Mouse (Mus musculus): ENCODE results near the gene Arnt2. TPM values are rescaled to one million over a fixed set of nuclear protein-coding genes. Genes with fewer than 3 reads are reported as not detected.

Gene Arnt2
- polyA plus RNA-seq, 1 experiment from 2014 or later = 17.0 TPM

DNA sequence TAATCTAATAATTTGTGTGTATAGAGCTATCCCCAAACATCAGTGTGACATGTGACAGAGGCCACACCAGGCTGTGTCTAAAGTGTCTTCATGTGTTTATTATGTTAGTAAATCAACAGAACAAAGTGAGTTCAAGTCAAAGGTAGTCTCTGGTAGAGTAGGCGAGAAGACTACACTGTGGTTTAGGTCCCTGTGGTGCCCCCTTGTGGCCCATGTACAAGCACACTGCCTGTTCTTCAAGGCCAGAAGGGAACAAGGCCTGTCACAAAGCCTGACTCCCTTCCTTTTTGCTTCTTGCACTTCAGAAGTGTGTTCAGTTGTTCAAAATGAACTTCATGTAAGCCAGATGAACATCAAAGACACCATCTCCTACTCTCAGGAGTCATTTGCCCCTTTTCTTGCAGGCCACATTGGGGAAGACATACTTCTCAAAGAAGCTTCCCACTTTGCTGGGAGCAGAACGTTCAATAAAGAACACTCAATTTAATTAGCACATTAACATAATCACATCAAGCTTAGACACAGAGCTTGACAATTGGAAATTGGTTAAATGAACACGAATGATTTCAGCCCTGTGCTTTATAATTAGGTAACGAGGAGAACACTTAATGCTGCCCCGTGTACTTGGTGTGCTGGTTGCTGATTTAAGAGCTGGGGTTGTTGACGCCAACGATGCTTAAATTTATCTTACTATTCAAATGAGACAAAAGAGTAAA, 14.9 kb upstream of the Arnt2 start:
- no peak overlapping the region for H3K4me2 ChIP-seq
- H3K4me3 ChIP-seq = no peak overlapping the region
- ATAC-seq (ENCODE audit: insufficient number of reproducible peaks, insufficient read depth, low FRiP score, low TSS enrichment, low read depth) = no peak
- H3K27me3 ChIP-seq = no peaks in the 10 kb centered on the region
- no peak overlapping the region for H3K27ac ChIP-seq
- H3K9me3 ChIP-seq = no peaks in the 10 kb centered on the region
- WGBS = 53% methylated on average over 7 of the region's 7 CpGs
- H3K4me1 ChIP-seq = no peaks in the 10 kb centered on the region
- no peaks in the 10 kb centered on the region for H3K36me3 ChIP-seq
- H3K9ac ChIP-seq = no peak overlapping the region

DNA sequence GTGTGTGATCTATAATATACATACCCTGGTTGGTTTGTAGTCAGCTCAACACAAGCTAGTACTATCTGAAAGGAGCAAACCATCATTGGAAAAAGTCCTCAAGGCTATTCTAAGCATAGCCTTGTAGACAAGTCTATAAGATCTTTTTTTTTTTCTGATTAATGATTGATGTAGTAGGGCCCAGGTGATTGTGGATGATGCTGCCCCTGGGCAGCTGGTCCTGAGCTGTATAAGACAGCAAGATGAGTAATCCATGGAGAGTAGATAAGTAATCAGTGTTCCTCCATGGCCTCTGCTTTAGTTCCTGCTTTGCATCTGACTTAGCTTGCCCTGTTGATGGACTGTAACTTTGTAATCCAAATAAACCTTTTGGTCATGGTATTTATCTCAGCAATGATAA, 11.8 kb upstream of the Arnt2 start:
- ATAC-seq (ENCODE audit: insufficient number of reproducible peaks, insufficient read depth, low FRiP score, low TSS enrichment, low read depth) = no peak

DNA sequence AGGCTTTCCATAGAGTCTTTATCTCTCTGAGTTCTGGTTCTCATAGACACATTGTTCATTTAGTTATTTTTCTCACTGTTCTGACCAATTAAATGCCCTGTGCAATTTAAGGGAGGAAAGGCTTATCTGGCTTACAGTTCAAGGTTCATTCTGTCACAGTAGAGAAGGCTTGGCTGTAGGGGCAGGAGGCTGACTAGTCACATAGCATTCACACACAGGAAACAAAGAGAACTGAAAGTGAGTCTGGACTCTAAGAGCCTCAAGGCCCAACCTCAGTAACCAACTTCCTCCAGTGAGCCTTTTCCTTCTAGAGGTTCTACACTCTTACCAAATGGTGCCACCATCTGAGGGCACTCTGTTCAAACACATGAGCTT, 11.3 kb upstream of the Arnt2 start:
- Histone ChIP-seq H3K4me1 (no peaks in the 10 kb centered on the region), H3K9me3 (no peaks in the 10 kb centered on the region), H3K27me3 (no peaks in the 10 kb centered on the region), H3K4me3 (no peak overlapping the region), H3K27ac (no peak overlapping the region), H3K36me3 (no peaks in the 10 kb centered on the region), H3K9ac (no peak overlapping the region), H3K4me2 (no peak overlapping the region)
- ATAC-seq (ENCODE audit: insufficient number of reproducible peaks, insufficient read depth, low FRiP score, low TSS enrichment, low read depth) = no peak

More for the DNA sequence above, 11.8 kb upstream of the Arnt2 start:
- H3K9ac ChIP-seq = no peak overlapping the region
- H3K9me3 ChIP-seq = no peaks in the 10 kb centered on the region
- H3K4me3 ChIP-seq = no peak overlapping the region
- H3K27ac ChIP-seq = no peak overlapping the region
- no peak overlapping the region for H3K4me2 ChIP-seq
- no peaks in the 10 kb centered on the region for H3K36me3 ChIP-seq
- H3K4me1 ChIP-seq = no peaks in the 10 kb centered on the region
- no peaks in the 10 kb centered on the region for H3K27me3 ChIP-seq

DNA sequence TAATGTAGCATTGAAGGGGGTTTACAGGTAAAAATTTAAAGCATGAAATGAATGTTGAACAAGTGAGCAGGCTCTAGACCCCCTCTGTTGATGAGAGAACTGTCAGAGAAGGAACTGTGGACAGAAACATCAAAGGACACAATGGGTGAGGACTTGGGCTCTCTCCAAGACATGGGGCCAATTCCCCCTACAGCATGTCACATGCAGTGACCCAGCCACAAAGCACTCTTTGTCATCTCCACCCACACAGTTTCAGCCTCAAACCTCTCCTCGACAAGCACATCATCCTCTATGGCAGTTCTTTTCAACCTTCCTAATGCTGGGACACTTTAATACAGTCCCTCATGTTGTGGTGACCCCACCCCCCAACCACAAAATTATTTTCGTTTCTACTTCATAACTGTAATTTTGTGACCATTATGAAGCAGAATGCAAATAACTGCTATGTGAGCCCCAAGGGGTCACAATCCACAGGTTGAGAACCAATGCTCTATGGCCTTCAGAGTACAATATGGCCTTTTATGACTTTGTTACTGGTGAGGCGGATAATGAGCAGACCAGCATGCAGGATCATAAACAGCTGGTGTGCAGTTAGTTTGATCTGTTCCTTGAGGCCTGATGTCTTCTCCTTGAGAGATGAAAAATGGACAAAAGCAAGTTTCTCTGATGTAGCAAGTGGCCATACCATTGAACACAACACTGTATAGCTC, 10.8 kb upstream of the Arnt2 start:
- no peak for ATAC-seq (ENCODE audit: insufficient number of reproducible peaks, insufficient read depth, low FRiP score, low TSS enrichment, low read depth)
- no peaks in the 10 kb centered on the region for H3K4me1 ChIP-seq

DNA sequence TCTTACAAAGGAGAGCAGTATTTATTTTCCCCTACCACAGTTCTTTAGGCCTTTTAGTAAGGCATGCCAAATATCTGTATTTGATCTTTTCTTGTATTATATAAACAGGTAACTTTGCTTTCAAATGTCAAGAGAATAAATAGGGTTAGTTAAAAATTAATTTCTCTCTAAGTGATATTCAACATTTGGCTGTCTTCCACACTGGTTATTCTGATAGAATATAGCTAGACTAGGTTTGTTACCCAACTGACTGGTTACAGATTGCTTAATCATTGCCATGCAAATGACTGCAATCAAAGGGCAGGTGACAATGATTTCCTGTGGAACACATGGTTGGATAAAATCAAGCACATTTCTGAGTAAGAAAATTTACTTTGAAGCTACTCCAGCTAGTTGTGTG, 7.5 kb upstream of the Arnt2 start:
- Histone ChIP-seq H3K4me1 (no peaks in the 10 kb centered on the region), H3K27me3 (no peaks in the 10 kb centered on the region), H3K4me2 (no peak overlapping the region), H3K4me3 (no peak overlapping the region), H3K27ac (no peak overlapping the region), H3K9me3 (no peaks in the 10 kb centered on the region), H3K36me3 (no peaks in the 10 kb centered on the region), H3K9ac (no peak overlapping the region)
- no peak for ATAC-seq (ENCODE audit: insufficient number of reproducible peaks, insufficient read depth, low FRiP score, low TSS enrichment, low read depth)

More for the DNA sequence above, 10.8 kb upstream of the Arnt2 start:
- 56% methylated on average over 3 of the region's 3 CpGs for WGBS
- no peak overlapping the region for H3K4me3 ChIP-seq
- no peaks in the 10 kb centered on the region for H3K27me3 ChIP-seq
- no peak overlapping the region for H3K27ac ChIP-seq
- no peaks in the 10 kb centered on the region for H3K36me3 ChIP-seq
- no peak overlapping the region for H3K9ac ChIP-seq
- H3K9me3 ChIP-seq = no peaks in the 10 kb centered on the region
- H3K4me2 ChIP-seq = no peak overlapping the region

DNA sequence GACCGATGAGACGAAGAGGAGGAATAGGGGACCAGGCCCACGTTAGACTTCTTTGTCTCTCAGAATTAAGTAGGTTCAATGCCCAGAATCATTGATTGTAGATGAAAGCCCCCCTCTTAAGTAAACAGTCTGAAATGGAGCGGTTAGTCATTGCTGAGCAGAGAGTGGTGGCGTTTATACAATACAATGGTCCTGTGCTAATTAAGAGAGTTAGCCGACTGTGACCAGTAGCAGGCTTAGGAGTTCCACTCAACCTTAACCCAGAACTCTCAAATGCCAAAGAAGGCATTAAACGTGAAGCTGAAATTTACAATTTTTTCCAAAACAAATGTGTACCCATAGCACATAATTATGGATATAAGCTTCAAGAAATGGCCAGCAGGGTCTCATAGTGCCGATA, 2.6 kb upstream of the Arnt2 start:
- ATAC-seq (ENCODE audit: insufficient number of reproducible peaks, insufficient read depth, low FRiP score, low TSS enrichment, low read depth) = no peak
- Histone ChIP-seq H3K36me3 (no peaks in the 10 kb centered on the region), H3K4me1 (peaks cover 23% of the 10 kb centered on the region), H3K27ac (no peak overlapping the region), H3K4me3 (no peak overlapping the region), H3K4me2 (no peak overlapping the region), H3K9ac (no peak overlapping the region), H3K27me3 (no peaks in the 10 kb centered on the region), H3K9me3 (no peaks in the 10 kb centered on the region)
- WGBS = 67% methylated on average over 8 of the region's 8 CpGs

DNA sequence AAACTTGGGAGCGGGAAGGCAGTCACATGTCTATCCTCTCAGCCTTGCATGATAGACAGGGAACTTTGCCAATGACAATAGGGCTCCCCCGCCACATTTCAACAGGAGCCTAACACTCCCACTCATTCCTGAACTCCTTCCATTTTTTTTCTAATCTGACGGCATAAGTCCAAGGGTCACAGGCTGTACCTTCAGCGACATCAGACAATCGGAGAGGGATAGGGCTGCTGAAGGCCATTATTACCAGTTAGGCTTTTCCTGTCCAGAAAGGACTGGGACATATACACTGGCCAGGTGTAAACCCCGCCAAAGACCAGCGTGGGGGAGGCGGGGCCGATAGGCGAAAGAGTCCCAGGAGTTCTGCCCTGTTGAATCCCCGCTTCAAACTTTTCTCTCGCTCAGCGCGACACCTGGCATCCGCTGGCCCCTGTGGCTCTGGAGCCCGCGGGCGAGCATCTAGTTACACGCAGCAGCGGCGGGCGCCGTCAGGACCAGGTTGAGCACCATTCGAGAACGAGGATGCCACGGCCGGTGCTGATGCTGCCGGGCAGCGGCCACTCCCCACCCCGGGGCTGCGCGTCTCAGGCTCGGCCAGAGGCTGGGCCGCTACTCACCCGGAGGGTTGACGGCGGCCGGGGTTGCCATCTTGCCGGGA, 608 bp downstream of the Arnt2 start:
- Histone ChIP-seq H3K4me2 (peak overlapping the region; percentile 83), H3K4me3 (peak overlapping the region; percentile 76), H3K9ac (peak overlapping the region; percentile 92), H3K36me3 (no peaks in the 10 kb centered on the region), H3K27me3 (no peaks in the 10 kb centered on the region), H3K4me1 (peaks cover 23% of the 10 kb centered on the region), H3K27ac (peak overlapping the region; percentile 88), H3K9me3 (no peaks in the 10 kb centered on the region)
- WGBS = 1% methylated on average over 37 of the region's 39 CpGs
- peak; percentile 66 for ATAC-seq (ENCODE audit: insufficient number of reproducible peaks, insufficient read depth, low FRiP score, low TSS enrichment, low read depth)

DNA sequence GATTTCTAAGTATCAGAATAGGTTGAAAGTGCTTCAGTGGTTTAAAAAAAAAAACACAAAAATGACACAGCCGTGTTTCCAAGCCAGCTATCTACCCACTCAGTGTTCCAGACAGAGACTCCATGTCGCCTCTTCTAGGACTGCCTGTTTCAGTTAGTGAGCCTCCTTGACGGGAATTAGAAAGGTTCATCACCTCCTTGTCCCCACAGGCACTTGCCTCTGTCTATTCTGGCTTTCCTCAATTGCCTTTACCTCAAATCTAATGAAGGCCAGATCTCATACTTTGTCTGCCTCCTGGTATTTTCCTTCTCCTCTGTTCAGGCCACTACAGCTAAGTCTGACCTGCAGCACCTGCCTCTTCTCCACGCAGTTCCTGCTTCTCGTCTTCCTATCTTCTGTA, 1.7 kb downstream of the Arnt2 start:
- no peak overlapping the region for H3K9ac ChIP-seq
- H3K36me3 ChIP-seq = no peaks in the 10 kb centered on the region
- WGBS = 75% methylated on average over 5 of the region's 5 CpGs
- peaks cover 23% of the 10 kb centered on the region for H3K4me1 ChIP-seq
- ATAC-seq (ENCODE audit: insufficient number of reproducible peaks, insufficient read depth, low FRiP score, low TSS enrichment, low read depth) = no peak
- no peak overlapping the region for H3K4me3 ChIP-seq
- H3K4me2 ChIP-seq = peak overlapping the region; percentile 83; the same call in 1 of the 2 replicates
- H3K27ac ChIP-seq = no peak overlapping the region
- H3K27me3 ChIP-seq = no peaks in the 10 kb centered on the region
- H3K9me3 ChIP-seq = no peaks in the 10 kb centered on the region

DNA sequence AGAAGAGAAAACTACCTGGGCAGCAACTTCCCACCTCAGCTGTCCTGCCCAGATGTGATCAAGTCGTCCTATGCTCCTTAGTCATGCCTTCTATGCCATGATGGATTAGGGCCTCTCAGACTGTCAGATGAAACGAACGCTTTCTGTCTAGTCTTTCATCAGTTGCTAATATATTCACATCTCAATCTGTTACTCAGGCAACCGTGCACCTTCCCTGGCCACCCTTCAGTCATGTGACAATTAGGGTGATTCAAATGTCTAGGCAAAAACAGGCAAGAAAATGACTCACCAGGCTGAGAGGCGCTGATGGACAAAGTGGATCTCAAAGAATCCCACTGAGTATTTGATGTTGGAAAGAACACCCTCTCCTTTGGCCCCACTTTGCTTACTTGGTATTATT, 6.6 kb downstream of the Arnt2 start:
- no peak overlapping the region for H3K4me3 ChIP-seq
- H3K27me3 ChIP-seq = no peaks in the 10 kb centered on the region
- no peak overlapping the region for H3K9ac ChIP-seq
- H3K36me3 ChIP-seq = no peaks in the 10 kb centered on the region
- no peak overlapping the region for H3K27ac ChIP-seq
- H3K4me1 ChIP-seq = peaks cover 16% of the 10 kb centered on the region
- no peak for ATAC-seq (ENCODE audit: insufficient number of reproducible peaks, insufficient read depth, low FRiP score, low TSS enrichment, low read depth)
- no peaks in the 10 kb centered on the region for H3K9me3 ChIP-seq
- WGBS = 68% methylated on average over 5 of the region's 5 CpGs
- H3K4me2 ChIP-seq = no peak overlapping the region

DNA sequence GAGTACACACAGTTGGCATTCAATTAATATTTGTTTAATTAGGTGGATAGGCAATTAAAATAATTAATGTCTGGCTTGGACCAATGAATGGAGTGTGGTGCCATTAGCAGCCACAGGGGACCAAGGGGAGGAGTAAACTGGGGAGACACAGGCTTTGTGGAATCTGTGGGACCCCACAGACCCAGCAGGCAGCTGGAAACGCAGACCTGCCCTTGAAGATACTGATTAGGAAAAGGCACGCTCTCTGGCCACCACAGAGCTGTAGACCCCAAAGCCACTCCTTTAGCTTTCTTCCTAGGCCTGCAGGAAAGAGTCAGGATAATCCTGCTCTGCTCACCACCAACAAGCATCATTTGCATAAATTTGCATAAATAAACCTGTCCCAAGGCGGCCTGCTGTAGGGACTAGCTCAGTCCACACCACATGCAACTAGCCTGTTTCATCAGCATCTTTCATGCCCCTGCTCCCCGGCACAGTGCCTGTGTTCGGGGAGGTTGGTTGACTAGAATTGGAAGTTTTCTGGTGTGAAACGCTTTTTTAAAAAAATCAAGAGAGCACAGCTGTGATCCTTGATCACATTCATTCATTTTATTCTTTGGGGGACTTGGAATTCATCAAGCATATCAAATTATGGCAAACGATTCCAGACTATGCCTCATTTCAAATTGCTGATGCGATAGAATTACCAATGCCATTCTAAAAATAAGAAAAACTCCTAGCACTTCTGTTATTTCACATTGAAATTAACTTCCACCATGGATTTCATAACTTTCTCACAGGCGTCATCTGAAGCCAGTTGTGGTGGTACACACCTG, 8.1 kb downstream of the Arnt2 start:
- H3K4me2 ChIP-seq = no peak overlapping the region
- H3K27me3 ChIP-seq = no peaks in the 10 kb centered on the region
- no peak overlapping the region for H3K4me3 ChIP-seq
- H3K36me3 ChIP-seq = no peaks in the 10 kb centered on the region
- H3K27ac ChIP-seq = no peak overlapping the region
- H3K9me3 ChIP-seq = no peaks in the 10 kb centered on the region
- ATAC-seq (ENCODE audit: insufficient number of reproducible peaks, insufficient read depth, low FRiP score, low TSS enrichment, low read depth) = no peak
- H3K9ac ChIP-seq = no peak overlapping the region
- H3K4me1 ChIP-seq = peaks cover 19% of the 10 kb centered on the region
- 44% methylated on average over 9 of the region's 9 CpGs for WGBS

DNA sequence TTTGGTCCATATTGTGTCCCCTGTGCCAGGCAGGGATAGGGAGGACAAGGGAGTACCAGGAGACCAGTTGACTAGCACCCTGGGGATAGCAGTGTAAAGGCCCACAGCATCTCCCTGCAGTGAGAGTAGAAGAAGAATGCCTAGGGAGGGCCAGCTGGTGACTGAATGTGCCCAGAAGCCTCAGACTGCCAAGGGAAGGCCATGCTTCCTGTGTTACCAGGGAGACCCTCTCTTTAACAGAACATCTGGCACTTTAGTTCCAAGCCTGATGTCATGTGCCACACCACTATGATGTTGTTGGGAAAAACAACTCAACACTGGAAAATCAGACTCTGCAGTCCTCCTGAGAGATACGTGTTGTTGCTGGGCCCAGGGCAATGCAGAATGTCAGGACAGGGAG, 12.7 kb downstream of the Arnt2 start:
- Histone ChIP-seq H3K27me3 (no peaks in the 10 kb centered on the region), H3K36me3 (no peaks in the 10 kb centered on the region), H3K4me2 (no peak overlapping the region), H3K9ac (no peak overlapping the region), H3K4me3 (no peak overlapping the region), H3K9me3 (no peaks in the 10 kb centered on the region), H3K4me1 (peaks cover 18% of the 10 kb centered on the region), H3K27ac (no peak overlapping the region)
- WGBS = 37% methylated on average over 1 of the region's 1 CpGs
- ATAC-seq (ENCODE audit: insufficient number of reproducible peaks, insufficient read depth, low FRiP score, low TSS enrichment, low read depth) = no peak

Data from embryonic facial prominence, embryonic 13.5 days (tissue).